Mouse (Mus musculus) hindlimb bud, embryonic 11.5 days (tissue): ENCODE results near the gene Ak1.

Experiments used
- DNase-seq: peaks from one replicate; pipeline ENCODE4 v3.0.0-alpha.2; 2012; ENCODE audit warnings: low read depth, low spot score; ENCODE audit errors: extremely low spot score

Ak1 gene

DNA sequence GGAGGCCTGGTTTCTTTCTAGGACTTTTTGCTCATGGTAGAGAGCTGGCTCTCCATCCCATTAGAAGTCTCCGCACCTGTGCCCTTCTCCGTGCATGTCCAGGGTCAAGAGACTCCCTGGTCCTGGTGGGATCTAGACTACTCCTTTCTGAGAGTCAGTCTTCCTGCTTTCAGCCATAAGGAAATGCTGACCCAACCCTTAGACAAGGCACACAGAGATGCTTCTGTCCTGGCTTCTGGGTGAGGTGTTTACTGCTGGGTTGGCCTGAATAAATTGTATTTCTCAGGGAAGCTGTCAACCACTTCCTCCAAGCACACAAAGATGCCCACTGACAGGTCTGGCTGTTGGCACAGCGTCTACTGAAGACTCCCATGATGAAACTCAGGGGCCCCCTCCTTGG is 22.1 kb upstream of the Ak1 start, which contains the start of gene St6galnac6:
TSS of gene St6galnac6 (plus strand) at position 301 of the 400 bp plus-strand sequence.
- DNase-seq: no peak

DNA sequence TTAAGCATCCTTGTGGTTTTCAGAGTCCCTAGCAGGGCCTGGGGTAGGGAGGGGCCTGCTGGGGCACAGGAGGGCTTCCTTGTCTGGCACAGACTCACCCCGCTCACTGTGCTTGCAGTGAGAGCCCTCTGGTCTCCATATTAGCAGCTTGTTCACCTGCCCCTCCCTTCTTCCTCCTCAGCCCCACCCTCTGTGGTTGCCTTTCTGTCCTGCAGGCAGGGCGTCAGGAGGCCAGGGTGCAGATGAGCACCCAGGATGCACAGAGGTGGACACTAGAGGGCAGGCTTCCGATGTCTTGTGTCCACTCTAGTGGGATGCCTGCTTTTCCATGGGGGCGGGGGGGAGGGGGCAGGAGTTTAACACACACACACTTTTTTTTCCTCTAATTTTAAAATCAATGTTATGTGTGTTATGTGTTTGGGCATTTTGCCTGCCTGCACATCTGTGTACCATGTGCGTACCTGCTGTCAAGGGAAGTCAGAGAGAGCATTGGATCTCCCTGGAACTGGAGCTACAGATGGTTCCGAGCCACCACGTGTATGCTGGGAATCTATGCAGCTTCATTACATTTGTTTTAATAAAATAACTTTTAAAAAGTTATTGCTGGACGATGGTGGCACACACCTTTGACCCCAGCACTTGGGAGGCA is 20.0 kb upstream of the Ak1 start:
- DNase-seq: no peak

GRCm38 (mm10) chr2:32602600-32603054 is 18.9 kb upstream of the Ak1 start:
- DNase-seq: no peak

DNA sequence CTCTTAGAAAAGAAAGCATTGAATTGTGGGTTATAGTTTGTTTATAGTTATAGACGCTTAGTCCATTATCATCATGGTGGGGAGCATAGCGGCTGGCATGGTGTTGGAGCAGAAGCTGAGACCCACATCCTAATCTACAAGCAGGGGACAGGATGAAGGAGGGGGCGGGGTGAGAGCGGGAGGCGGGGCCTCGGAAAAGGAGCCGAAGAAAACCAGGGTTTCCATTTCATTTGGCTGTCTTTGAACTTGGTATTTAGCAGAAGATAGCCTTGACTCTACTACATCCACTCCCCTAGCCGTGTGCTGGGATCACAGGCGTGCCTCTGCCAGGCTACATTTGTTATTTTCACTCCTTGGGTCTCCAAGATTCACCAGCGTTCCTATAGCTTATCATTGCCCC is 16.9 kb upstream of the Ak1 start:
- no peak for DNase-seq

- DNase-seq: no peak
Observed at GRCm38 (mm10) chr2:32606161-32607142, 15.1 kb upstream of the Ak1 start.

- no peak for DNase-seq
Observed at GRCm38 (mm10) chr2:32607262-32607947, 14.2 kb upstream of the Ak1 start.

DNA sequence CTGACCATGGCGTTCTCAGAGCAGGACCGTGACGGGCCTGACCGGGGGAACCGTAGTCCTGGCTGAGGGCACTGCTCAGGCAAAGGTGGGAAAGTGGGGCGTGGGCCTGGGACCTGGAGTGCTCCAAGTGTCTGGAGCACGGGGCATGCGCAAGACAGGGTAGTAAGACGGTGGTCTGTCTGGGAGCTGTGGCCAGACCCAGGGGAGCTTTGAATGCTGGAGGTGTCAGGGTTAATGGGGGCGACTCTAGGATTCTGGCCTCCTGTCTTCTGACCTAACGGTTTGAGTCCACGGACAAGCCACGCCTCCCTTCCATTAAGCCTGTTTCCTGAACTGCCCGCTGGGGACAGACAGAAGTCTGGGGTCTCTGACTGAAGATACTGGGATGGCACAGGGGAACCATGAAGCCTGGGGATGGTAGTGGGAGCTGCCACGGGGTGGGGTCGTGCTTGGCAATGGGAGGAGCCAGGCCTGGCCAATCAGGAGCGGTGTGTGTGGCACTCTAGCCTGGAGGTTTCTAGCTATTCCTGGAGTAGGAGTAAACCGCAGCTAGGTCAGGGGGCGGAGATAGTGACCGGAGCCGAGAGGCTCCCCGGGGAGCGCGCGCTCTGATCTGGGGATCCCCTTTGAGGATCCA is 13.3 kb upstream of the Ak1 start:
- DNase-seq: no peak

DNA sequence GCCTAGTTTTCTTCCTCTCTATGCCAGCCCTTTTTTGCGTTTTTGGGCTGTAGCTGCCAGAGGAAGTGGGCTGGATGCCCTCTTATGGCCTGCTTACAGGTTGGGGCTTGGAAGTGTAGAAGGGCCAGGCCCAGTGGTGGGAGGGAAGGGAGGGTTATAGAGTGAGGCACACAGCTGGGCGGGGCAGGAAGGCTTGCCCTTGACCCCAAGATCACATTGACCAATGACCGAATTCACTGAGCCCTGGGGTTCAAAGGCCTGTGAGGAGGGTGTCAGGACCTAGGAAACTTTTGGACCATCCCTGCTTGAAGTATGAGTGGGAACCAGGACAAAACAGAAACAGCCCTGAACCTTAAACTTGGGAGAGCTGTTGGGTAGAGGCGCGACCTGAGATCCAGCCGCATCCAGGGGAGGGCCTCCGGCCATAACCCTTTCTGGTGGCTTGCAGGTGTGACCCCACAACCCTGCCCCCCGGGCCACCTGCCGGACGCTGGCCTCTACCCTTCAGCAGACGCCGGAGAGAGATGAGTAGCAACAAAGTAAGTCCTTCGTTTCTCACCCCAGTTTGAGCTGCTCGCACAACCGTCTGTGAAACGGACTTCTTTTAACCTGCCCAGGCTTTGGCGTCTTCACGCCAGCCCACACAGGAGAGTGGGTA is 12.7 kb upstream of the Ak1 start:
- no peak for DNase-seq

DNA sequence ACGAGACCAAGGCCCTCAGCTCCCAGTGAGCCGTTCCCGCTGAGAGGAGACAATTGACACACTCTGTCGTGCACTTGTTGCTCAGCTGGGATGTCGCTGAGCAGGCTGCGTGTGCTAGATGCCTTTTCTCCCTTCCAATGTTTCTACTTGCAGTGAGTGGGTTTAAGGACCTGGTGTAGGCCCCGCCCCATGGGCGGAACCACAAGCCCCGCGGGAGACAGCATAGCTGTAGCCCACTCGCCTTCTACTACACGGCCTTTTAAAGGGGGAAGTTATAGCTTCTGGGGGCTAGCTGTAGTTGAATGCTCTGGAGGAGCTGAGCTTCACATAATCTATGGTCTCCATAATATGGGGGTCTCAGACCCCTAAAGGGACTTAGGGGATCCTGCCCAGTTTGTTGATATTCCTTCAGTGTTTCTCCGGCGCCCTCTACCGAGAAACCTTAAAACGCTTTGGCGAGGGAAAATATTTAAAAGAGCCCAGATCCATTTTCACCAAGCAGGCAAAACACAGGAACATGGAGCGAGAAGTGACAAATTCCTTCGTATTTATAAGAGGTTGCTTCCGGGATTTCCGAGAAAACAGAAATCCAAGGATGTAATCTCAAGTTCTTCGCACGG is 10.8 kb upstream of the Ak1 start:
- no peak for DNase-seq

DNA sequence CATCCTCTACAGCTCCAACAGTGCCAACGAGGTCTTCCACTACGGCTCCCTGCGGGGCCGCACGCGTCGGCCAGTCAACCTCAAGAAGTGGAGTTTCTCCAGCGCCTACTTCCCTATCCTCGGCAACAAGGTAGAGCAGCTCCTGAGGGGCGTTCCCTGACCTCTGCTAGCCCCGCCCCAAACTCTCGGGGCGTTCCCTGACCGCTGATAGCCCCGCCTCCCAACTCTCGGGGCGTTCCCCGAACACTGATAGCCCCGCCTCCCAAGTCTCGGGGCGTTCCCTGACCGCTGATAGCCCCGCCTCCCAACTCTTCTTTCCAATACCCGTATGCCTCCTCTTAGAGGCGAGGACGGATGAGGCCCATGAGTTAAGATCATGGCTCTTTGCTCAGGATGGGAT is 9.3 kb upstream of the Ak1 start:
- no peak for DNase-seq

- no peak for DNase-seq
Observed at GRCm38 (mm10) chr2:32617109-32617508, 4.4 kb upstream of the Ak1 start.

DNA sequence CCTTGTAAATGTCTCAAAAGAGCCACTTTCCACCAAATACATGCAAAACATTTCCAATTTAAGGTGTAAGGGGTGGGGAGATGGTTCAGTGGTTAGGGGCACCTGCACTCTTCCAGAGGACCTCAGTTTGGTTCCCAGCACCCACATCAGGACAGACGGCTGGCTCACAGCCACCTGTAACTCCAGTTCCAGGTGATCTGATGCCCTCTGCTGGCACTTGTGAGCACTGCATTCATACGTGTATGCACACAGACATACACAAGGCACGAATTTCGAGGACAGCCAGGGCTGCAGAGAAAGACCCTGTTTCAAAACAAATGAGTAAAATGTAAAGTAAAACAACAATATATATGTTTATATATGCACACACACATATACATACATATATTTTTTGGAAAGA is 4.0 kb upstream of the Ak1 start:
- no peak for DNase-seq

DNA sequence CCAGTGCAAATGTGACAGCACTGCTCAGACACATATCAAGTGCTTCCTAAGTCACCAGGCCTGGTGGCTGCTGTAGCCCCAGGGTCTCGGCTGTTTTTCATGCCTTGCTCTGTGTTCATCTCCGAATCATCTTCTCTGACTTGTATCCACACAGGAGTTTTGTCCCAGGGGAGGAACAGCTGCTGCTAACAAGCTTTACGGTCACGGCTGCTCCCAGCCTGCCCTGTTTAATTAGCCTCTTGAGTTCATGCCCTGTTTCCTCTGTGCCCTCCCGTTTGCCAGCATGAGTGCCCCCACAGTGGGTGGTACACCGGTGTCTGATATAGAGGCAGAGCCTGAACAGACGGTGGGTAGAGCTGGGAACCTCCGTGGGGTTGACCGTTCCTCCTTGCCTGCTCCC is 3.5 kb upstream of the Ak1 start:
- no peak for DNase-seq

GRCm38 (mm10) chr2:32620682-32621516 is 659 bp upstream of the Ak1 start:
- DNase-seq: no peak

GRCm38 (mm10) chr2:32624111-32624748 is 2.7 kb downstream of the Ak1 start:
- no peak for DNase-seq

GRCm38 (mm10) chr2:32625212-32625872 is 3.8 kb downstream of the Ak1 start:
- no peak for DNase-seq

GRCm38 (mm10) chr2:32625873-32626694 is 4.5 kb downstream of the Ak1 start:
- DNase-seq: no peak
